Mouse (Mus musculus) right cerebral cortex, postnatal 36 days (tissue): ENCODE measurements around the gene Kcnq1.

ENCODE experiments used
- DNase-seq, 2 experiments: peaks; one replicate each; pipeline ENCODE4 v3.0.0; 2022; ENCODE audit warnings: low spot score in 2 of 2, mixed read lengths in 1 of 2

The Kcnq1 gene

GRCm38 (mm10) chr7:143310847-143311246 lies 204.7 kb downstream of the Kcnq1 start:
- no peak for DNase-seq

- no peak for DNase-seq
Observed at GRCm38 (mm10) chr7:143311471-143311870, 205.3 kb downstream of the Kcnq1 start.

DNA sequence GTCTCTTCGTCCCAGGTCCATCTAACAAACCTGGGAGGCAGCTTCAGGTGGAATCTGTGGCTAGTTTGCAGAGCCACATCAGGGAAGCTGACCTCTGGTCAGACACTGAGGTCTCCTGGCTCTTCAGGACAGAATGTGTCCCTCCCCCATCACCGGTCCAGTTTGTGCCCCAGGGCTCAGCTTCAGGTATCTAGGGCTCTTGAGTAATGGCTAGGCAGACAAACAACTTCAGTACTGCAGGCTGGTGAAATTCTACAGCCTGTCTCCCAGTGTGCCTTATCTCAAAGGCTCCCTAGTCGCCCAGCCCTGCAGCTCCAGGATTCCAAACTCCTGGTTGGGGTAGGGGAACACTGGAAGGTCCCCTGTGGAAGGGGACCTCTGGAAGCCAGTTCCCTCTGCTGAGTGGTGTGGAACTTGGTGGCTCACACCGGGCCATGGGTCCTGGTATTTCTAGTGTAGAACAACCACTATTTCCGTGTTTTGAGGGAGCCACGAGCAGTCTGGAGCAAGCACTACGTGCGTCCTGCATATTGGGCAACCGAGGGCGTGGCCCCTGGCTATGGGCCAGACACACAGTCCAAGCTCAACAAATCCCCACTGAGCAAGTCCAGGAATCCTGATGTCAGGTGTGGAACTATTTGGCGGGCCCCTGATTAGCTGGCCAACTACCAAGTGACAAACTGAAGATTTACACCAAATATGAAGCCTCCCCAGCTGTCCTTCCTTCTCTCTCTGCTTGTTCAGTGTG lies 207.6 kb downstream of the Kcnq1 start:
- no peak for DNase-seq

DNA sequence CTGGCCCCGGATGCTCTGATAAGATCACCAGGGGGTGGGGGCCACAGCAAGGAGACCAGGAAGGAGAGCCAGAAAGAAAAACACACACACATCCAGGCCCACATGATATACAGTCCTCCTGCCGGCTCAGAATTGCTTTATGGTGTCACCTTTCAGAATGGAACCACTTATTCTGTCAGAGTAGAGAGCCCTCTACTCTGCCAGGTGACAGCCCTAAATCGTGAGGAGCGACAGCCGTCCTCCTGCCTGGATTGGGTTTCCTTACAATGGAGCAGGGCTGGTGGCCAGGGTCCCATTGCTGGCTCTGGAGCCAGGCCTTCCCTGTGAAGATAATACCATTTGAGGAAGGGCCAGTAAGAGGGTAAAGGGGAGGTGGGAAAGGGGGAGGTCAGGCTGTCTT lies 212.3 kb downstream of the Kcnq1 start:
- no peak for DNase-seq

- DNase-seq = no peak
Observed at GRCm38 (mm10) chr7:143320367-143320766, 214.2 kb downstream of the Kcnq1 start.

DNA sequence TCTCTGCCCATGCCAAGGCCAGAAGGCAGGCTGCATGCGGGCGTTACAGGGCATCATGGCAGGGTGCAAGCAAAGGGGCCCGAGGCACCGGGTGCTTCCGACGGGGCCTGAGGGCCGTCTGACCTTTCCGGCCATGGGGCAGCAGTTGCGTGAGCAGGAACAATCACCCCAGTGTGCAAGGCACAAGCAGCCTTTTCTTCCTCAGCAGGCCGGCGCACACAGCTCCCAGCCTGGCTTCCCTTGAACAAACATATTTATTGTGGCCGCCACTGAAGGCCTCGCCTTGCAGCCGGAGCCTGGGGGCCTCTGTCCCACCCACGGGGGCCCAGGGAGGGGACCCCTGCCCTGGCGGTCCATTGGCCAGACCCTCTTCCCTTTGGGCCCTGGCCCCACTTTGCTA lies 218.9 kb downstream of the Kcnq1 start:
- DNase-seq = no peak

- DNase-seq = no peak
Observed at GRCm38 (mm10) chr7:143328185-143328915, 222.2 kb downstream of the Kcnq1 start.

- DNase-seq = peak; percentile 5 to 18
Observed at GRCm38 (mm10) chr7:143329110-143329810, 223.1 kb downstream of the Kcnq1 start.

- no peak for DNase-seq
Observed at GRCm38 (mm10) chr7:143333040-143333439, 226.9 kb downstream of the Kcnq1 start.

DNA sequence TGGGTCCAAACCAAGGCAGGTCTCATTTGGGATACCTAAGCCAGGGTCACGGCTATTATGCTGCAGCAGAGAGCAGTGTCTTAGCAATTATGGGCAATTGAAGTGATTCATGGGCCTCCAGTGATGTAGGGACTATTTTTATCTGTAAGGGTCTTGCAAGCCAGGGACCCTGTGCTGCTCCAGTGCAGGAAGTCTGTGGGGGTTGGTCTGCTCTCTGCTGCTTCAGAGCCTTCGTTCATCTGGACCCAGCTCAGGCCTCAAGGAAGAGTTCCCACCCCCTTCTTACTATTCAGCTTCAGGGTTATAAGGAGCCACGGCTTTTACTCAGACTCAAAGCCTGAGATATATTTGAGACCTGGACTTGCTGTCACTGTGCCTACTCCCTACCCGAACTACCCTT lies 227.4 kb downstream of the Kcnq1 start:
- no peak for DNase-seq

GRCm38 (mm10) chr7:143338690-143339089 lies 232.5 kb downstream of the Kcnq1 start:
- no peak for DNase-seq

DNA sequence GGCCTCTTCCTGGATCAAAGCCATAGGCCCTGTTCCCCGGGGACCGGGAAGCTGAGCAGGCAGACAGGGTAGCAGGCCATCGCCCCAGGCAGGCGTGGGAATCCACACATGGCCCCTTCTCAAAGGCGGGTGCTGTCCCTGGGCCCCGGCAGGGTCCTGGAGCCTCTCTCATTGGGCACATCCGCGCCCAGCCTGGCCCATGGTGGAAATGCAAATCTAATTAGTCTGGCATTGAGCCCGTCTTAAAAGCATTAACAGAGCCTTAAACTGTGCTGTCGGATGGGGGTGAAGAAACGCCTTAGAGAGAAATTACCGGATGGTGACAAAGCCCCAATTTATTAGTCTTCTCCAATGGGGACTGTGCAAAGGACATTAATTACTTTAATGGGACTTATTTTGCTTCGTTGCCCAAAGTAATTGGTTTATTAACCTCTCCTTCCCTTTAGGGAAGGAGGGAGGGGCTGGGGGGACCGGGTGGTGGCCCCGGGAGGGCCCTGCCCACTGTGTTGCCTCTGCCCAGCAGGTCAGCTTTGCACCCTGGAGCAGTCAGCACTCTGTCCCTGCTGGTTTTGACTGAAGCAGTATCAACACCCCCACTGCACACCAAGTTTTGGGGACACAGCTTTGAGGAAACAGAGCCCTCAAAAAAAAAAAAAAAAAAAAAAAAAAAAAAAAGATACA lies 234.6 kb downstream of the Kcnq1 start:
- DNase-seq = peak in 1 of 2 experiments; percentile 16

DNA sequence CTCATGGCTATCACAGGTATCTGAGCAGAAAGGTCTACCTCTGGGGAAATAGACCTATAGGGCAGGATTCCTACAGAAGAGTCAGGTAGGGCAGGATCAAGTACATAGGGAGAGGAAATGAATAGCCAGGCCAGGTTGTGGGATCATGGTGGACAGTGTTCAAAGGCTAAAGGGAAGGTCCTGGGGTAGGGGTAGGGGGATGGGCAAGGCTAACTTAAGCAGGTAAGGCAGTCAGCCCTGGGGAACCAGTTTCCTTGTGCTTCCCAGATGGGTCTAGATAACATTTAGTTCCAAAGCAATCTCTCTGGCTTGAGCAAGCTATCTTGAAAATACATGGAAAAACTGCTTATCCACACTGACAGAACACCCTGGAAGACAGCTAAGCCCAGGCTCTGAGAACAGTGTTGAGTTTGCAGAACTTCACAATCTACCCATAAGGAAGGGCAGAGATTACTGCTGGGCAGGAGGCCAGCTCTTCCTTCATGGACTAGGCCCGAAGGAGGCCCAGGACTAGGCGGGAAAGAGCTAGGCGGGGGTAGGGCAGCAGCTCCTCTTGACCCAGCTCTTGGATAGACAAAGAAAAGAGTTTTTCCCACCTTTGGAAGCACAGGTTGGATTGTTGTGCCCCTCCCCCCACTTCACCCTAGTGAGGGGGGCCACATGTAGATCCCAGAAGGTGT lies 235.3 kb downstream of the Kcnq1 start:
- DNase-seq = no peak

GRCm38 (mm10) chr7:143343781-143344306 lies 237.7 kb downstream of the Kcnq1 start:
- no peak for DNase-seq

- no peak for DNase-seq
Observed at GRCm38 (mm10) chr7:143349287-143349686, 243.1 kb downstream of the Kcnq1 start.

DNA sequence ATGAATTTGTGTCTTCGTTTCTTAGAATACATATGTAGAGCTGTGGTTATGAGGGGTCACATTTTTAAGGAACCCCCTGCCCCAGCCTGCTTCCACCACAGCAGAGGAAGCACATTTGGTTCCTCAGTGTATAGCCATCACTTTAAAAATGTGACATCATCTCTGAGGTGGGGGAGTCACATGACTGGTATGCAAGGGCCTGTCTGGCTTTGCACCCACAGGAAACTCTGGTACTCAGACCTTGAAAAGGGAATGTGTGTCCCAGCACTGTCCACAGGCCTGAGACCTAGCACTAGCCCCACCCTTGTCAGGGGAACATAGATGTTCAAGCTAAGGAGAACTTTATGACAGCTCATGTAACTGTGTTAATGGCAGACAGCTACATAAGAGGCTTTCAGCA lies 243.7 kb downstream of the Kcnq1 start:
- no peak for DNase-seq

- DNase-seq = no peak
Observed at GRCm38 (mm10) chr7:143355831-143356230, 249.7 kb downstream of the Kcnq1 start.

DNA sequence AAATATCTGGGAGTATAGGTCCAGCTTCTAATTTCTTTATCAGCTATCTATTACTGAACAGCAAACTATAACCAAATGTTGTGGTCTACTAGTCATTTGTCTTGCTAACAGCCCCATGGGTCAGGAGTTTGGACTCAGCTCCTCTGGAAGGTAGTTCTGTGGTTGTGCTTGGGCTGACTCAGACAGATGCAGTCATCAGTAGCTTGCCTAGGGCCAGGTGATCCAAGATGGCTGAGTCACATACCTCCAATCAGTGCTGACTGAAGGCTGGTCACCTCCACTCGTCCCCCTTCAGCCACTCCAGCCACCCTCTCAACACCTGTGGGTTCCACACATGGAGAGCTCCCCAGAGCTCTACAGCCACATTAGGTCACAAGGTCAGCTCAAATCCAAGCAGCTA lies 250.9 kb downstream of the Kcnq1 start:
- no peak for DNase-seq

DNA sequence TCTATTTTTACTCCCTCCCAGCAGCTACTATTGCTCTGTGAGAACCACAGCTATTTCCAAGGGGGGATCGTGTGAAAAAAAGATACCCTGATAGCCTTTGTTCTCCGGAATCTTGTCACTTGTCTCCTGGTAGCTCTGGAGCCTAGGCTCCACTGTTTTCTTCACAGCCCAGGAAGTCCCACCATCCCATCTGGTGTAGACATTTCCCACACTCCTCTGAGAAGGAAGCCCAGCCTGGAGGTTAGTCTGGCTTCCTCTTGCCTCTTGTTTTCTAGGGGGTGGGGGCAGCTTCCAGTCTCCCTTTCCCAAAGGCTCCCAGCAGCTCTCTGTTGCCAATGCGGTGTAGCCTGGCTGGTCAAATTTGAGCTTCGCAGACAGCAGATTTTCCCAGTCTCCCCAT lies 251.7 kb downstream of the Kcnq1 start:
- DNase-seq = no peak

DNA sequence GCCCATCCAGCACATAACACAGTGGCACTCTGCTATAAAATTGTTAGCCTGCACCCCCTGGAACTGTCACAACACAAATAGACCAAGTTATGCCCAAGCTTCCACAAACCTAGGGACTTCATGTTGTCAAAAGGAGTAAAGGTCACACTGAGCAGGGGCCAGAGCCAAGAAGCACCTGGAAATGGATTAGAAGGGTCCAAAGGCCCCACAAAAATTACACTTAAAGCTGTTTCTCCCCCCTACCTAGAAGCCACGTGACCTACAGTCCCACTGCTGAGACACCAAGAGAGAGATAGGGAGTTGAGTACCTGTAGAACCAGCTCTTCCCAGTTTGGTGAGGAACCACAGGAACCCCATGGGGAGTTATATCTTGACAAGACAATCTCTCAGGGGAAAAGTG lies 253.6 kb downstream of the Kcnq1 start:
- no peak for DNase-seq

GRCm38 (mm10) chr7:143360776-143361175 lies 254.6 kb downstream of the Kcnq1 start:
- DNase-seq = no peak
